Mouse (Mus musculus) testis, postnatal 14 days (tissue): ENCODE measurements around the gene Gorasp1.

Experiments used
- DNase-seq: peaks from one replicate; pipeline ENCODE4 v3.0.0; 2021; ENCODE audit warnings: low spot score

Gene Gorasp1

GRCm38 (mm10) chr9:119926497-119926896 lies 10.9 kb downstream of the Gorasp1 start:
- DNase-seq, result no peak

- DNase-seq, result no peak
Observed at GRCm38 (mm10) chr9:119925729-119926128, 11.6 kb downstream of the Gorasp1 start.

DNA sequence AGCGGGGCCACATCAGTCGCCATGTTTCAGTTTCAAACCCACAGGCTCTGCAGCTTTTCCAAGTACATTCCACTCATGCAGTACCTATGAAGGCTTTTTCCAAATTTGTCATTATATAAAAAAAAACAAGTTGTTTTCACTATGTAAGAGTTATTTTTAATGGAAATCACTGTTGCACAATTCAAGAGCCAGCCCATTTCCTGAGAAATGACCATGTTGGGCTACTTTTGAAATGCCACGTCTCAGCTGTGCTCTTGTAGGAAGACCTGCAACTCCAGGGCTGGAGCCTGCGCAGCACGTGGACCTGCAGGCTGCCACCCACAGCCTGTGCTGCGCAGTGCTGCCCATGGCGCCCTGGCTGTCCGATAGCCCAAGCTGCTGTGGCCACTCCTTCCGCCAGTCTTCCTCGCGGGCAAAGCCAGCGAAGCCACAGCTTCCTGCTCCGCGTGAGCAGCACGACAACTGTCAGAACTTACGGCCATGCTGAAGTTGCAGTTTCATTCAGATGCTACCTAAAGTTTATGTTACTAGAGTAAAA lies 12.2 kb downstream of the Gorasp1 start:
- DNase-seq, result no peak

DNA sequence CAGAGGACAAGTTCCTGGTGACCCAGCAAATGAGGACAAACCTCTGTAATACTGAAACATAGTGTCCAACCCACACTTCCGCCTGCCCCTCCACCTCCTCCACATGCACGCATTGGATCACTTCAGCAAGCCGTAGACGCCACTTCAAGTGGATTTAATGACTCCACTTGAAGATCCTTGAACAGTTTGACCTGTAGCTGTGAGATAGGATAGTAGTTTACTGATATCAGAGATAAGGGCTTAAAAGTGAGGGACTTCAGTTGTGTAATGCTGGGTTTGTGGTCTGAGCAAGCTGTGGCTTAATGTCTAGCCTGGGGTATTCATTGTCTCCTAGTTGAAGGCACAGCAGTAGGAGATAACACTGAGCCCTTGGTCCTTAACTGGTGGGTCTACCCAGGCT lies 13.9 kb downstream of the Gorasp1 start:
- no peak for DNase-seq

DNA sequence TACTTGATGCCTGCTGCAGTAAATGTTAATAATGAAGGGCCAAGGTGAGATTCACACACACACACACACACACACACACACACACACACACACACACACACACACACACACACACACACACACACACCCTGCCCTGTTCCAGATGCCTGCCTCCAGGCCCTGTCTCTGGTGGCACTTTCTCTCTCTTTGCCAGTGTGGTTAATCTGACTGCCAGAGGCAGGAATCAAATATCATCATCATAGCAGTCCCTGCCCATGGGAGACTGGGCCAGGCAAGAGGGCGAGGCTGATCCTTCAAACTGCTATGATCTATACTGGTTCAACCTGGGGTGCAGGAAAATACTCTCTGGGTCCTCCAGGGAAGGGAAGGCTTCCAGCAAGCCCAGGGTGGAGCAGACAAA lies 17.5 kb downstream of the Gorasp1 start:
- no peak for DNase-seq

- no peak for DNase-seq
Observed at GRCm38 (mm10) chr9:119913087-119913838, 24.1 kb downstream of the Gorasp1 start.

DNA sequence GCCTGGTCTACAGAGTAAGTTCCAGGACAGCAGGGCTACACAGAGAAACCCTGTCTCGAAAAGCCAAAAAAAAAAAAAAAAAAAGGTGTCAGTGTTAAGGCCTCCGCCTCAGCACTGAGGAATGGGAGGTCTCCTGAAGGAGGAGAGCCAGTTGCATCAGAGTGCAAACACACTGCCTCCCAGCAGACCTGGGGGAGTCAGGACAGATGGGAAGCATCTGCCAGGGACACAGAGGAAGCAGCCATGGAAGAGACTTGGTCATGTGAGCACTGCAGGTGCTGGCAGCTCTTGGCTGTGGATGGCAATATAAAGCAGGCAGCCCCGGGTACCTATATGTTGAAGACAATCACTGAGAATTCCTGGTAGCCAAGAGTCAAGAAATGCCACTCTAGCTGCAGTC lies 27.4 kb downstream of the Gorasp1 start:
- DNase-seq, result no peak

DNA sequence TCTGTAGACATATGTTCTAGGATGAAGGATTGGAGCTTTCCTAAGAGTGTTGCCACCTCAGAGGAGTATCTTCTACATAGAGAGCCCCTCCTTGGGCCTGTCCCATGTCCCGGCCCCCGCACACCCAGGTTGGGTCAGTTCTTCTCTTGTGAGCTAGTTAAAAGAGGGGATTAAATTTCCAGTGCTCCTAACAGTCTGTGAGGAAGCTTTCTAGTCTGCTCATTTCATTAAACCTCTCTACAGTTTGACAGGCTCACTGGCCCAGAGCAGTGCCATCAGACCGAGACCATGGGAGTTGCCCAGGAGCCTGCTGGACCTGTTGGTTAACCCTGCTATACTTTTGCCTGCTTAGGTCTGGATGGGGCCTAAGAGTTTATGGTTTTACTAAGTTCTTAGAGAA lies 28.7 kb downstream of the Gorasp1 start:
- no peak for DNase-seq

DNA sequence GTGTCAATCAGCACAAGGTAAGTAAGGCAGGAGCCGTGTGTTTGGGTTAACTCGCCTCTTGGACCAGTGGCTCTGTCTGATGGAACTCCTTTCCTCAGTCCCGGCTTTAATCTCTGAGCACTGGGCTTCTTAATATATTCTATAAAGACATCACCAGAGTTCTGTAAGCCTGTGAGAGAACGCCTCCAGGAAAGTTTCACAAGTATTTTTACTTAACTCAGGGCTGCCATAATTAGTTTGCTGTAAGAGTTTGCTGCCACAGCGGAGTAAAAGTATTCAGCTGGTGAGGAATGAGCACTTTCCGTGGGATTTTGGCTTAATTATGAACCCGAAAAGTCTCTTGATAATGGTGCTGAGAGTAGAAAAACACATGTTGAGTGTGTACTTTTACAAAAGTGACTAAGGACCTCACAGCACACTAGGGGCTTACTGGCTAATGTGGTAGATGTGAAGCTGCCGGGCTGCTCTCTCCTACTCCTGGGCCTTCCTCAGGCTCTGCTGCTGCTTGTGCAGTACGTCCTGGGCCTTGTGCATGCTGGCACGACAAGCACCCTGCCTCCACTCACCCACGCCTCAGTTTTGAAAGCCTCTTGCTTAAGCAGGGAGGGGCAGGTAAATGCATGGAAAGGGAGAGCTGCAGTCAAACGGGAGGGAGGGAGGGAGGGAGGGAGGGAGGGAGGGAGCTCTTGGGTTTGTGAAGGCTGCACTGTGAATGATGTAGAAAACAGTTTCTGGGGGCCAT lies 34.8 kb downstream of the Gorasp1 start:
- DNase-seq, result no peak

GRCm38 (mm10) chr9:119899446-119899845 lies 37.9 kb downstream of the Gorasp1 start:
- DNase-seq, result no peak

- peak; percentile 75 for DNase-seq
Observed at GRCm38 (mm10) chr9:119895040-119895721, 42.2 kb downstream of the Gorasp1 start.

DNA sequence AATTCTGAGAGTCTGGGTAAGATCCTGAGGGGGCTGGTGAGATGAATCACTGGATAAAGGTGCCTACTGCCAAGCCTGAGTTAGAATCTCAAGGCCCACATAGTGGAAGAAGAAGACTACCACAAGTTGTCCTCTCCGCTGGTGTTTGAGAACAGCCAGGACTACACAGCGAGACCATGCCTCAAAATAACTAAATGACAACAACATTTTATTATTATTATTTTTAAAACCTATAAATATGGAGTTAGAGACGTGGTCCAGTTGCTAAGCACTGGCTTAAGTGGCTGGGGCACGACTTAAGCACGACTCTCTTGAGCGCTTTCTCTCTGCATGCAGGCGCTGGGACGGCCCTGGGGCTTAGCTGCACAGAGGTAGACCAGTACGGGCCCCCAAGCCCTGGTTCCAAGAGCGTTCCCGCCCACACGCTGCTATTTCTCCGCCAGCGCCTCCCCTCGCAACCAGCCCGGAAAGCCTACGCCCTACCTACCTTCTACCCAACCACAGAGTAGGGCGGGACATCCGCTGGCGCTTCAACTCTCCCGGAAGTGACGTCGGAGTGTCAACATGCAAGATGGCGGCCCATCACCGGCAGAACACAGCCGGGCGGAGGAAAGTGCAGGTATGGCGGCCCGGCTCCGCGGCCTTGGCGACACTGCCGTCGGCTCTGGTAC lies 42.9 kb downstream of the Gorasp1 start, which contains the start of gene Wdr48:
Gene Wdr48 (plus strand): TSS at position 540 of the 671 bp plus-strand sequence.
- peak; percentile 98 for DNase-seq

- no peak for DNase-seq
Observed at GRCm38 (mm10) chr9:119893881-119894280, 43.5 kb downstream of the Gorasp1 start.

DNA sequence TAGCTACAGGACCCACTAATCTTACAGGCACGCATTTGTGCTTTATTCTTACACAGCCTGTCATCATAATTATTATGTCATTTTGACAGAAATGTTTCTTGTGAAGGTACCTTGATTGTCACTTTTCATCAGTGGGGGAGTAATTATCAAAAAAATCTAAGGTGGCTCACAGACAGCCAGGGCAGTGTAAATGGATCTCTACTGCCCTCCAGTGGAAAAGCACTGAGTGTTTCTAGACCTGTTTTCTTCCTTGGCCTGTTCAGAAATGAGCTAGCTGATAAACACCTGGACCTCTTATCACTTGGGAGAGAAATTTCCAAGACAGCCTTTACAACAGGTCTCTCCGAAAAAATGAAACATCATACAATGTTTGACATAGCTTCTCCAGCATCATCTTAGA lies 46.7 kb downstream of the Gorasp1 start:
- DNase-seq, result no peak

- DNase-seq, result no peak
Observed at GRCm38 (mm10) chr9:119889446-119889845, 47.9 kb downstream of the Gorasp1 start.

DNA sequence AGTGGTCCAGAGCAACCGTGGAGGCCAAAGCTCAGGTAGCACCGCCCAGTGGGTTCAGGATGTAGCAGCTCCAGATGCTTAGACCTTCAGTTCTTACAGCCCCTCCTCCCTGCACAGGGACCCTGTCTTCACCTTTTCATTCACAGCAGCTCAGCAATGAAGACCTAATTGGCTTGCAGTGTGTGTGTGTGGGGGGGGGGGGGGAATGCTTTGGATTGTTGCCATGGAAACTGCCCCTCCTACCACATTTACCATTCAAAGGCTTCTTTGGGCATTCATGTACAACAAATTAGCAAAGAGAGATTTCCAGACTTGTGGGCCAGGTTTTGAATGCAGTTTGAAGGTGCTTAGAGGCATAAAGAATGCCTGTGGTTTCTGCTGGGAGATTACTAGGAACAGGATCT lies 48.5 kb downstream of the Gorasp1 start:
- peak; percentile 57 for DNase-seq

DNA sequence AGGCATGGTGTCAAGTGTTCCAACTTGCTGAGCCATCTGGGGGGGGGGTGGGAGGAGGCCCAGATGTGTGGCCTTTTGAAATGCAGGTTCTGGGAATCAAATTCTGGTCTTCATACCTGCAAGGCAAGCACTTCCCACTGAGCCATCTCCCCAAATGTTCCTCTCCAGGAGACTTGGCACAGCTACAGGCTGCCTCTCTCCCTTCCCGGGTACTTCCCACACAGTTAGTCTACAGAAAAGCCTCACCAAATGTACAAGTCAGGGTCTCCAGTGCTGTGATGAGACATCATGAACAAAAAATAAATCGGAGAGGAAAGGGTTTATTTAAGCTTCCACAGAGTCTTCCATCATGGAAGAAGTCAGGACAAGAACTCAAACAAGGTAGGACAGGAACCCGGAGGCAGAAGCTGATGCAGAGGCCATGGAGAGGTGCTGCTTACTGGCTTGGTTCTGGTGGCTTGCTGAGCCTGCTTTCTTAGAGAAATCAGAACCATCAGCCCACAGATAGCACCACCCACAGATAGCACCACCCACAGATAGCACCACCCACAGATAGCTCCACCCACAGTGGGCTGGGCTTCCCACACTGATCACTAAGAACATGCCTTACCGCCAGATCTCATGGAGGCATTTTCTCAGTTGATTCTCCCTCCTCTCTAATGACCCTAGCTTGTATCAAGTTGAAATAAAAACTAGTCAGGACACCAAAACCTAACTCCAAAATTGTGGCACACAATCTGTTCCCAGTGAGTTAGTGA lies 50.0 kb downstream of the Gorasp1 start:
- no peak for DNase-seq
